Mouse (Mus musculus) liver, adult 2 months (tissue): ENCODE data around the gene Gfra1.

Experiments
- CTCF ChIP-seq: fragments of 200-500 bp; IDR thresholded peaks from 2 replicates; pipeline ENCODE4 v1.5.1; 2011; ENCODE audit warnings: low read depth, low read length, control low read depth
- POLR2A ChIP-seq: fragments of 200-500 bp; IDR thresholded peaks from 2 replicates; pipeline ENCODE4 v1.6.1; 2011; ENCODE audit warnings: low read length, control low read depth; ENCODE audit not compliant: insufficient read depth; ENCODE audit errors: extremely low read depth

- TF ChIP-seq CTCF, result no peak
- no peak for TF ChIP-seq POLR2A
Measured at GRCm38 (mm10) chr19:58419685-58420084, 36.0 kb downstream of the Gfra1 start.
